Comparison of ENCODE assay signal across 24 mouse cellular contexts in the genomic region with DNA sequence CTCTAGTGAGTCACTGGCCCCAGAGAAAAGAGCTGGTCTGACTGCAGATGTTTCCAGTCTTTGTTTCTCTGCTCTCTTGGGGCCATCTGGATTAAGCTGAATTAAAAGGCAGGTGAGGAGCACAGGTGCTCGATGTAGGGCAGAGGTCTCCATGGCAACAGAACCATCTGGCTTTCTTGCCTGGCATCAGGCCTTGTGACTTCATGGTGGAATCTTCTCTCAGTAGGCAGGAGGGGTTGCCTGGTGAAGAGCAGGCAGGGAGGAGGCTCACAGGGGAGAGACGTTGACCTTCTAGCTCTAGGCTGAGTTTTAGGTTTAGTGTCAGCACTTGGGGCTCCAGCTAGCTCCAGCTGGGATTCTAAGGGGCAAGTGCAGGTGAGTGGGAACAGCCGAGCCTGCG. TPM values are rescaled to one million over a fixed set of nuclear protein-coding genes. Genes with fewer than 3 reads are reported as not detected.
DNase-seq lines count a peak whose midpoint lies in the region; ATAC-seq and TF ChIP-seq lines count a peak whose summit lies in the region.
"Had no signal": no experiment of that assay in that cellular context is flagged by ENCODE, and none has a peak within 500 bp of the region (broad histone marks: within the 10 kb centered on the region; RNA-seq: fewer than 3 reads in every experiment).

A gene (plus strand): TSS at position 230 of the 400 bp plus-strand sequence.

- no peaks in the 10 kb centered on the region for H3K27me3 ChIP-seq in testis, adult 2 months (ENCODE audit: control insufficient read depth, insufficient read depth, low read length)
- H3K27me3 ChIP-seq: embryonic facial prominence, embryonic 13.5 days; Patski had no signal

- H3K27ac ChIP-seq in layer of hippocampus, adult 2 months, result no peak within 1 kb of the TSS
- H3K27ac ChIP-seq in testis, adult 2 months (ENCODE audit: control insufficient read depth, insufficient read depth, low read depth, low read length), result peak within 1 kb of the TSS; percentile 35; the same call in 1 of the 2 replicates
- H3K27ac ChIP-seq: embryonic facial prominence, embryonic 13.5 days; forebrain, embryonic 13.5 days; gastrocnemius, adult 2 months; heart, embryonic 13.5 days; hindbrain, embryonic 12.5 days; intestine, embryonic 15.5 days had no signal

- no peak within 1 kb of the TSS for H3K4me3 ChIP-seq in layer of hippocampus, adult 2 months
- H3K4me3 ChIP-seq in testis, adult 2 months (ENCODE audit: control insufficient read depth, low read depth, low read length), result peak within 1 kb of the TSS; percentile 80
- H3K4me3 ChIP-seq: embryonic facial prominence, embryonic 13.5 days; forebrain, embryonic 13.5 days; gastrocnemius, adult 2 months; heart, embryonic 13.5 days; hindbrain, embryonic 12.5 days; intestine, embryonic 15.5 days had no signal

- intact Hi-C loops in heart, postnatal 10 days (cut with DNase I), result no loop called here

- DNase-seq in cerebellum, adult 9-11 months, result peak; percentile 52
- DNase-seq in layer of hippocampus, adult 9-11 months, result peak; percentile 26
- DNase-seq in layer of hippocampus, adult 2 months (ENCODE audit: low spot score in 2 of 2), result no peak
- no peak for DNase-seq in testis, postnatal 10 days (ENCODE audit: low spot score)
- DNase-seq in heart, postnatal 10 days, result no peak
- DNase-seq: adrenal gland, postnatal 14 days; gastrocnemius, adult 2 months; gastrocnemius, postnatal 25 days; heart, postnatal 4 days; kidney, adult 18-20 months had no signal

- H3K4me1 ChIP-seq in testis, adult 2 months (ENCODE audit: control insufficient read depth, insufficient read depth, low read length), result peaks cover 4% of the 10 kb centered on the region
- H3K4me1 ChIP-seq: forebrain, embryonic 13.5 days; heart, embryonic 13.5 days; intestine, embryonic 15.5 days had no signal

- no peak for ATAC-seq in cerebellum, adult (ENCODE audit: insufficient number of reproducible peaks, low FRiP score, low TSS enrichment)
- ATAC-seq: activated CD4-positive, CD25-positive, alpha-beta regulatory T cell, adult 4 months; forebrain, embryonic 13.5 days; Patski had no signal

- no peak for TF ChIP-seq CTCF in layer of hippocampus, adult 2 months (conservative IDR thresholded peaks at IDR 0.05)
- TF ChIP-seq CTCF in testis, adult 2 months (IDR thresholded peaks at IDR 0.05; ENCODE audit: control insufficient read depth, insufficient read depth, insufficient replicate concordance, low read depth, low read length), result no peak

- TF ChIP-seq POLR2A in testis, adult 2 months (IDR thresholded peaks at IDR 0.05; ENCODE audit: control insufficient read depth, low read depth, low read length), result peak; percentile 91; the same call in 1 of the 2 replicates

- H3K36me3 ChIP-seq in testis, adult 2 months (ENCODE audit: control insufficient read depth, insufficient read depth, low read length), result no peaks in the 10 kb centered on the region
- H3K36me3 ChIP-seq: embryonic facial prominence, embryonic 13.5 days; heart, embryonic 13.5 days; hindbrain, embryonic 12.5 days; intestine, embryonic 15.5 days had no signal

RNA-seq across cellular contexts. Expression of the gene that starts here (rescaled TPM):
- not detected for total RNA-seq in layer of hippocampus, adult 2 months (2021)
- 27.1 and 27.9 TPM in 2 replicates for polyA plus RNA-seq in testis, adult 2 months (2012; rRNA removed)
- total RNA-seq in heart, postnatal 10 days (2021), result not detected
- total RNA-seq: adrenal gland, adult 18-20 months; adrenal gland, postnatal 14 days; CH12.LX; gastrocnemius, adult 2 months; gastrocnemius, postnatal 25 days; granulocyte monocyte progenitor cell, adult 5-6 weeks; heart, postnatal 4 days had no signal
- polyA plus RNA-seq: activated CD4-positive, CD25-positive, alpha-beta regulatory T cell, adult 4 months; cortical plate, adult 2 months; embryonic facial prominence, embryonic 13.5 days; forebrain, embryonic 13.5 days; heart, embryonic 13.5 days; heart, postnatal 0 days; hindbrain, embryonic 12.5 days; intestine, embryonic 15.5 days; Patski had no signal

Comparison
In these comparisons a context has a peak if more than half of its experiments do, and no peak if none do; other contexts are left out.
1. DNase-seq: peak in cerebellum, adult 9-11 months (single experiment) and layer of hippocampus, adult 9-11 months (single experiment); none in layer of hippocampus, adult 2 months (0 of 2), testis, postnatal 10 days (single experiment) and heart, postnatal 10 days (0 of 2).